Comparison of ENCODE assay signal across 8 mouse cellular contexts in the genomic region with DNA sequence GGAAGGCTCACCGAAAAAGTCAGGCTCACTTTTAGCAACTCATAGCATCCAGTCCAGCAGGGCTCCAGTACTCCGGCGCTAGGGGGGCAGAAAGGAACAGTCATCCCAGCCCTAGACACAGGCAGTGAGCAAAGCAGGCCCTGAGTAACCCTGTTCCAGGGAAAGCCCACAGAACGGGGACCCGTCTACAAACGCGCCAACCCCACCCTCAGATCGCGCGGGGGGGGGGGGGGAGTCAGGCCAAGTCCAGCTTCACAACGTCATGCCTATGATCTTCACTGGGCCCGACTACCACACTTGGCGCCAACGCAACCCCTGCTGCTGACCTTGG. TPM values are rescaled to one million over a fixed set of nuclear protein-coding genes. Genes with fewer than 3 reads are reported as not detected.
DNase-seq lines count a peak whose midpoint lies in the region; ATAC-seq and TF ChIP-seq lines count a peak whose summit lies in the region.

No protein-coding gene starts in this region.

- H3K9me3 ChIP-seq in intestine, embryonic 15.5 days: no peaks in the 10 kb centered on the region
- no peaks in the 10 kb centered on the region for H3K9me3 ChIP-seq in midbrain, embryonic 15.5 days

- no peak for TF ChIP-seq POLR2A in cerebellum, adult 2 months (IDR thresholded peaks at IDR 0.05; ENCODE audit: borderline replicate concordance, insufficient read depth, low read length)

- peak overlapping the region; percentile 74 for H3K9ac ChIP-seq in intestine, embryonic 15.5 days
- peak overlapping the region; percentile 69 for H3K9ac ChIP-seq in midbrain, embryonic 15.5 days

- no peak for DNase-seq in cerebellum, adult 2 months
- DNase-seq in thymus, postnatal 14 days: peak; percentile 33
- DNase-seq in thymus, postnatal 36 days: no peak
- no peak for DNase-seq in right cerebral cortex, adult 18-20 months
- DNase-seq in layer of hippocampus, adult 11-12 months (ENCODE audit: low spot score): no peak

- peak overlapping the region; percentile 99 for H3K4me3 ChIP-seq in cerebellum, adult 2 months (replicated peaks; ENCODE audit: insufficient read depth, low read depth, low read length)
- peak overlapping the region; percentile 82 for H3K4me3 ChIP-seq in intestine, embryonic 15.5 days (replicated peaks)
- H3K4me3 ChIP-seq in midbrain, embryonic 15.5 days: peak overlapping the region; percentile 80

- TF ChIP-seq CTCF in cerebellum, adult 2 months (IDR thresholded peaks at IDR 0.05; ENCODE audit: borderline replicate concordance, insufficient read depth, low read depth, low read length): no peak

- no peak for ATAC-seq in cerebellum, adult (ENCODE audit: insufficient number of reproducible peaks, low FRiP score, low TSS enrichment)
- ATAC-seq in intestine, embryonic 15.5 days: peak; percentile 9
- peak; percentile 37 for ATAC-seq in midbrain, embryonic 15.5 days (replicated peaks)

- no peaks in the 10 kb centered on the region for H3K27me3 ChIP-seq in cerebellum, adult 2 months (ENCODE audit: control insufficient read depth, insufficient read depth, low read length)
- no peaks in the 10 kb centered on the region for H3K27me3 ChIP-seq in intestine, embryonic 15.5 days (replicated peaks)
- no peaks in the 10 kb centered on the region for H3K27me3 ChIP-seq in midbrain, embryonic 15.5 days (replicated peaks)

- peak overlapping the region; percentile 93 for H3K4me2 ChIP-seq in intestine, embryonic 15.5 days (replicated peaks)
- peak overlapping the region; percentile 95 for H3K4me2 ChIP-seq in midbrain, embryonic 15.5 days

- H3K27ac ChIP-seq in cerebellum, adult 2 months (ENCODE audit: insufficient read depth, low read length): peak overlapping the region; percentile 33; the same call in 1 of the 2 replicates
- H3K27ac ChIP-seq in intestine, embryonic 15.5 days: peak overlapping the region; percentile 76; the same call in 1 of the 2 replicates
- no peak overlapping the region for H3K27ac ChIP-seq in midbrain, embryonic 15.5 days

- peaks cover 5% of the 10 kb centered on the region; the same call in 1 of the 2 replicates for H3K4me1 ChIP-seq in cerebellum, adult 2 months (ENCODE audit: control insufficient read depth, insufficient read depth, low read length)
- H3K4me1 ChIP-seq in intestine, embryonic 15.5 days (replicated peaks): peaks cover 10% of the 10 kb centered on the region
- H3K4me1 ChIP-seq in midbrain, embryonic 15.5 days: peaks cover 16% of the 10 kb centered on the region

- WGBS in cerebellum, adult 2 months: 2% methylated on average over 14 of the region's 14 CpGs
- WGBS in intestine, embryonic 15.5 days: 3% methylated on average over 14 of the region's 14 CpGs
- 3% methylated on average over 13 of the region's 14 CpGs for WGBS in midbrain, embryonic 15.5 days

- peaks cover 14% of the 10 kb centered on the region for H3K36me3 ChIP-seq in intestine, embryonic 15.5 days
- no peaks in the 10 kb centered on the region; the same call in 1 of the 2 replicates for H3K36me3 ChIP-seq in midbrain, embryonic 15.5 days (replicated peaks)

RNA-seq across cellular contexts. Expression of a gene that starts 0.8 kb away (rescaled TPM):
- 96.5 and 102 TPM in 2 replicates for polyA plus RNA-seq in cerebellum, adult 2 months (2012; rRNA removed)
- polyA plus RNA-seq in intestine, embryonic 15.5 days (2015; fragmentation: Nextera tagmentation; extraction: Ambion mirVana): 52.6 and 59.5 TPM in 2 replicates
- 63.2 and 67.7 TPM in 2 replicates for polyA plus RNA-seq in midbrain, embryonic 15.5 days (2015; fragmentation: Nextera tagmentation; extraction: Ambion mirVana)

RNA-seq across cellular contexts. Expression of a gene that starts 29.0 kb away (rescaled TPM):
- polyA plus RNA-seq in cerebellum, adult 2 months (2012; rRNA removed): 17.1 and 20.5 TPM in 2 replicates
- not detected in 2 replicates for polyA plus RNA-seq in intestine, embryonic 15.5 days (2015; fragmentation: Nextera tagmentation; extraction: Ambion mirVana)
- polyA plus RNA-seq in midbrain, embryonic 15.5 days (2015; fragmentation: Nextera tagmentation; extraction: Ambion mirVana): 17.8 and 19.3 TPM in 2 replicates

RNA-seq across cellular contexts. Expression of a gene that starts 58.5 kb away (rescaled TPM):
- polyA plus RNA-seq in cerebellum, adult 2 months (2012; rRNA removed): not detected in 2 replicates
- not detected in 2 replicates for polyA plus RNA-seq in intestine, embryonic 15.5 days (2015; fragmentation: Nextera tagmentation; extraction: Ambion mirVana)
- polyA plus RNA-seq in midbrain, embryonic 15.5 days (2015; fragmentation: Nextera tagmentation; extraction: Ambion mirVana): not detected in 2 replicates

Comparison
In these comparisons a context has a peak if more than half of its experiments do, and no peak if none do; other contexts are left out.
1. RNA of a gene that starts 29.0 kb away (polyA plus RNA-seq): 17.8 to 19.3 TPM in midbrain, embryonic 15.5 days and 17.1 to 20.5 TPM in cerebellum, adult 2 months; not detected in intestine, embryonic 15.5 days; every median in the first group is over 10 times any median in the second.
2. Peak in every context shown above with its lines, with median percentiles within 50 percentile points of each other: H3K4me3 ChIP-seq.